Mouse (Mus musculus): ENCODE results near the gene Ctrc.
A peak's percentile ranks its signal among the peaks of the same experiment; 100 is the strongest.
"Not testable (repeated sequence)": the region's sequence is repeated elsewhere in the genome, so short reads cannot be mapped to it uniquely, and the experiment has no call there.

The Ctrc gene

DNA sequence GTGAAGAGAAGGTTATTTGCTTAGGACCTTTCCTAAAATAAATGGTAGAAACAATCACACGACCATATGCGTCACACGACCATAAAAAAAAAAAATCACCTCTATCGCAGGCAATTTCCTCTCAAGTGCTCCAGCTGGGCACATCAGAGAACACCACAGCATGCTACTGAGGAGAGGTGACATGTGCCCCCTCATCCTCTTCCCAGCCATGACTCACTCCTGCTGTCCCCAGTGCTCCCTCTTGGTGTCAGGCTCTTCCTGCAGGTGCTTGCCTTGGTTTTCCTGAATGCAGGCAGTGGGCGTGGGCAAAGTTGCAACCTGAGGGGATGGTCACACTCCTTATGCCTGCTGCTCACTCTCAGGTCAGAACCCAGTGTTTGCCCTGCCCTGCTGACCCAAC is 61.3 kb downstream of the Ctrc start:
- no peak for DNase-seq

DNA sequence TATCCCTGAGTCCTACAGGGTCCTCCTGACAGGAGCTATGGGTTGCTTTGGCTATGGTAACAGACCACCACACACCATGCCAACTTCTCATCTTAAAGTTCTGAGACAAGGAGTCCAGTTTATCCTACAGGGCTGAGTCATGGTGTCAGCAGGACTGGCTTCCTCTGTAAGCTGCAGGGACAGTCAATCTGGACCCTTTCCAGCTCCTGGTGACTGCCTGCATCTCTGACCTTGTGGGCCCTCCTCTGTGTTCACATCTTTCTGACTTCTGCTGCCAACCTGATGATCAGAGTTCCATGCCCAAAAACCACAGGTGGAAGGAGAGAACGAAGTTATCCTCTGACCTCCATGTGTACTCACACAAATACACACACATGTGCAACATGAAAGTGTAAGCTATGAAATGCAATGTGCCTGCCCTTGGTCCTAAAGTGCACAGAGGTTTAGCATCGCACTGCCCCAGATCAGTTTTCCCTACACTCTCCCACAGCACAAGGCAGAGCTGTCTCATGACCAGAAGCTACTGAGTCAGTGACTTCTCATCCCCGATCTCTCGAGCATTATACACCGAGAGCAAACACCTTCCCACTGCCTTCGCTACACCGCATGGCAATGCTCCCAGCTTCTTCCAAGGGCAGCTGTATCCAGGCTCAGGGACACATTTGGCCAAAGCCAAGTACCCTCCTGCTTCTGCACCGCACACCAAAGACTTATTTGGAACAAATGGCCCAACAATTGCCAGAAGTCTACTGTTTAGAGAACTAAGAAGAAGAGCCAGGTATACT is 64.8 kb downstream of the Ctrc start:
- no peak for DNase-seq

DNA sequence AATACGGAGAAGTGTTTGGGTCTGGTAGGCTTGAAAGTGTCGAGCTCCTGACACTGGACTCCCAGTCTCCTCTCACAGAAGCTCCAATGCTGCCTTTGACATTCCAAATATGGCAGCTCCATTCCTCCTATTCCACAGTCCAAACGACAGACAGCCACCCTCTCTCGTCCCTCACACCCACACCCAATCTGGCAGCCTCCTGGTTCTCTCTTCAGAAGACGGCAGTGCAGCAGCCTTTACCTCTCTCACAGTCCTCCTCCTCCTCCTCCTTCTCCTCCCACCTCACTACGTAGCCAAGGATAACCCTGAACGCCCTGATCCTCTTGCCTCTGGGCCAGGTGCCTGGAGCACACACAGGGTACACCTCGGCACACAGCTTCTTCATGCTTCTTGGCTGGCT is 66.3 kb downstream of the Ctrc start:
- no peak for DNase-seq

DNA sequence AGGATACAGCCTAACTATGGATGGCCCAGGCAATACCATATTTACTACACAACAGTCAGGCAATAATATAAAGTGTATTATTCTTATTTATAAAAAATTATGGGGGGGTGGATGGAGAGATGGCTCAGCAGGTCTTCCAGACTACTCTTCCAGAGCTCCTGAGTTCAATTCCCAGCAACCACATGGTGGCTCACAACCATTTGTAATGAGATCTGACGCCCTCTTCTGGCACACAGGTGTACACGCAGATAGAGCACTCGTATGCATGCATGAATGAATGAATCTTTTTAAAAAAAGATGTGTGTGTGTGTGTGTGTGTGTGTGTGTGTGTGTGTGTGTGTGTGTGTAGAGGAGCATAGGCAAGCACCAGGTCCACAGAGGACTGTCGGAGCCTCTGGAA is 73.1 kb downstream of the Ctrc start:
- not testable (repeated sequence) for DNase-seq

DNA sequence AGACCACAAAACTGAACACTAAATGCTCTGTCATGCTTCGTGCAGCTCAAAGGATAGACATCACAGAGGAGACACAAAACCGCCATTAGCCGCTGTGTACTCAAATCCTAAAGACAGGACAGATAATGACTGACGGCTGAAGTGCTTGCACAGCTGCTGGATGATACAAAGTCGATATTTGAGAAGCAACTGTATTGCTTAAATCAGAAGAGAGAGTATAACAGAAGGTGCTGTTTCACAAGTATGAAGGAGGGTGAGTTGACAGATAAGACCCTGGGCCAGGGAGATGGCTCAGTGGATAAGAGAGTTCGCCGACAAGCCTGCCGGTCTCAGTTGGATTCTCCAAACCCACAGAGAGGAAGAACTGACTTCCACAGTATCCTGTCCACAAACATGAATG is 74.3 kb downstream of the Ctrc start:
- DNase-seq, result no peak

DNA sequence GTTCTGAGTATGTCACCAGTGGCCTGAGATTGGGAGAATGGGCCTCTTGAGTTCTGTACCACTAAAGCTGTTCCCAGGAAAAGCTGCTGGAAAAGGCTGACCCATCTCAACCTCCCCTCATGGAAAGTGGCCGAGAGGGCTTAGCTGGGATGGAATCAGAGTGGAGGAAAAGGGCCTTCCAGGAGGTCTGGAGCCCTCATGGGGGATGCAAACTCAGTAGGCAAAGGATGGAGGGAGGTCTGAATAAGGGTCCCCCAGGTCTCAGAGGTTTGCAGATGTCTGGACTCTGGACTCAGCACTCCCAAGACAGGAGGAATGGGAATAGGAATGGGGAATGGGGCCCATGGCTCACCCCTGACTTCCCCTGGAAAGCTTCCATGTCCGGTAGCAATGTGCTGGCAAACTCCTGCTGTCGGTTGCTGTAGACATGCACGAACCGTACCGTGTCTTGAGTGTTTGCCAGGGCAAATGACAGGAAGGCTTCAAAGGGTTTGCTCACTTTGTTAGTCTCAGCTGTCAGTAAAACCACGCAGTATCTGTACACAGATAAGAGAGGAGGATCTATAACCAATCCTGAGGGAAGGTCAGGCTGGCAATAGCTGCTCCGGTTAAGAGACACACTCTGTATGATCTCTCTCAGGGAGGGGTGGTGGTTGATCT is 76.5 kb downstream of the Ctrc start:
- no peak for DNase-seq

DNA sequence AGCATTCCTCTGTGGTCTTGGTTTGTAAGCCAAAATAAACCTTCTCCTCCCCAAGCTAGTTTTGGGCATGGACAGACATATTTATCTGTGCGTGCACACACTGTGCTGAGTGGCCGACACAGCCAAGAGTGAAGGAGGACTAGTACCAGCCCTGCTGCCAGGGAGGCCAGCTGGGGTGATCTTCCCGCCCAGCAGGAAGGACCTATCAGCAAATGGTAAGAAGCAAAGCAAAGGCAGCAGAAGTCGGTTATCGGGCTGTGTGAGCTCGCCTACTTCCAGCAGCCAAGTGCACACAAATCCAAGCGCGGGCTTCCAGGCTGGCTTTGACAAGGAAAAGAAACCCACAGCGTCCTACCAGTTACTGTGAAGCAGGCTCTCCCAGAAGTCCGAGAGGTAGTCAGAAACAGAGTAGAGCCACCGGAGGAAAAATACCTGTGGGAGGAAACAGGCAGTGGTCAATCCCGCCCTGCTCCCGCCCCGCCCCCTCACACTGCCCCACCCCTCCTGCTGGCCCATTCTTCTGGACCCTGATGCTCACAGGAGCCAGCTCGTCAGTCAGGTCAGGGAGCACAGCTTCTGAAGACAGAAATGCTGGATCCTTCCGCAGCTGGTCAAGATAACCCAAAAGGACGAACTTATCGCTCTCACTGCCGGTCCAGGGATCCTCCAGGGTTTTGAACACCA is 78.7 kb downstream of the Ctrc start:
- DNase-seq, result no peak

DNA sequence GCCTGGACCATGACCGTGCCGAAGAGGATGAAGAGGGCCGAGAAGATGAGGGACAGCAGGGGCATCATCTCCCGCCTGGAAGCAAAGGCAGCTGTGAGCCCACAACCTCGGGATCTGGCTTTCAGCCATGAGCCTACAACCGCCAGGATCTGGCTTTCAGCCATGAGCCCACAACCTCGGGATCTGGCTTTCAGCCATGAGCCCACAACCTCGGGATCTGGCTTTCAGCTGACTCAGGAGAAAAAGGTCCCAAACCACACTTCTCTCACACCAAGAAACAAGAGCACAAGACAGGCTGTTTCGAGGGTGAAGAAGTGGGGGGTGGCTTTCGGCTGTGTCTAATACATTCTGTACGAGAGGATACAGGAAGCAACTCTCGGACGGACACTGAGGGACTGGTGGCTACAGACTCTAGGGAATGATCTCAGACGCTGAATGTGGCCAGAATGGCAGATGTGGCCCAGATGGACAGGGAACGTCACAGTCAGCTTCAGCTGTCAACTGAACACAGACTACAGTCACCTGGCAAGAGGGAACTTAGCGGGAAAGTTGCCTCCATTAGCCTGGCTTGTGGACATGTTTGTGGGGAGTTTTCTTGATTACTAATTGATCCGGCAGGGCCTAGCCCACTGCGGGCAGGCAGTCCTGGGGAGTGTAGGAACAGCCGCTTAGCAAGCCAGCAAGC is 79.3 kb downstream of the Ctrc start:
- DNase-seq, result peak; percentile 30

DNA sequence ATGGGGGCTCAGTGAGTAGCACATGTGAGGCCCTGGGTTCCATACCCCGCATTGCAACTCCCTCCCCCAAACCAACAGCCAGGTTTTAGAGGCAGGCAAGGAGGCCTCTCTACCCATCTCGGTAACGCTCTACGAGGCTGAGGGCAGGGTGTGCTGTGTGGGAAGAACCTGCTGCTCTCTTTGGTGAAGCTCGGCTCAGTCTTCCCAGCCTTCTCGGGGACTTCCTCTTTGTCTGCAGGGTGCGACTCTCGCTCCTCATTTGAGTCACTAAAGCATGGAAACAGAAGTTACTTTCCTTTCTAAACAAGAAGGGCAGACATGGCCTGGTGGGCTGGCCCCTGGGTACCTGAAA is 79.9 kb downstream of the Ctrc start:
- DNase-seq, result no peak

DNA sequence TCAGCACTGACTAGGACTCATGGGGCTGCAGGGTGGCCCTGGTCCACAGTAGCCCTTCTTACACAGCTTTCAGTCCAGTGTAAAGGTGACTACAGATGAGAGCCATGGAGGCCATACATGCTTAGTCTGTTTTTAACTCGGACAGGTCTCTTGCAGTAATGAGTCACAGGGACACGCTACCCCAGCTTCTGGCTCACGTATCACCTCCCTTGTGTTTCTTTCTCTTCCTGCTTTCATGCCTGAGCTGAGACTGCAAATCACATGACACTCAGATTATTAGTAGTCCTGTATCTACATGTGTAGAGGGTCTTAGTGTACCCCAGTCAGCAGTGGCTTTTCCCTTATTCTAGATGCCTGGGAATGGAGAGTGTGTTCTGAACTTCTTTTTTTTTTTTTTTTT is 81.2 kb downstream of the Ctrc start:
- DNase-seq, result no peak

Data from kidney, adult 11 months (tissue).